Mouse (Mus musculus) mouse trophoblast stem cell (cell line): ENCODE results near the gene Armh1.
"Not testable (repeated sequence)": the region's sequence is repeated elsewhere in the genome, so short reads cannot be mapped to it uniquely, and the experiment has no call there.

Experiments used
- in situ Hi-C, 2 experiments: fragments of 300-500 bp; cut with MseI, MboI; formaldehyde crosslinking; loops; 2 replicates in 1 of 2; 3 replicates in 1 of 2; pipeline ENCODE4 v1.15.1; 2025

The Armh1 gene

DNA sequence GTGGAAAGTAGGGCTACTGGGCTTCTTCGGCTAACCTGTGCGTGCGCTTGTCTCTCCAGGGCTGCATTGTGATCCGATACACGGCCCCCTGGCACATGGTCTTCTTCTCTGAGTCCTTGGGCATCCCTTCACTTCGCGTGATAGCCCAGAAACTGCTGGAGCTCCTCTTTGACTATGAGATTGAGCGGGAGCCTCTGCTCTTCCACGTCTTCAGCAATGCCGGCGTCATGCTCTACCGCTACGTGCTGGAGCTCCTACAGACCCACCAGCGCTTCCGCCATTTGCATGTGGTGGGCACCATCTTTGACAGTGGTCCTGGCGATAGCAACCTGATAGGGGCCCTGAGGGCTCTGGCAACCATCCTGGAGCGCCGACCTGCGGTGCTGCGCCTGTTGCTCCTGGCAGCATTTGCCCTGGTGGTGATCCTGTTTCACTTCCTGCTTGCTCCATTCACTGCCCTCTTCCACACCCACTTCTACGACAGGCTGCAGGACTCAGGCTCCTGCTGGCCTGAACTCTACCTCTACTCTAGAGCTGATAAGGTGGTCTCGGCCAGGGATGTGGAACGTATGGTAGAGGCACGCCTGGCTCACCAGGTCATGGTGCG, 16.0 kb upstream of the Armh1 start:
- in situ Hi-C loops: loop anchor here (5.0 kb wide), 1 partner anchor 36 kb away; no protein-coding TSS in a partner anchor

- in situ Hi-C loops: loop anchor here (5.0 kb wide), 1 partner anchor 35 kb away; no protein-coding TSS in a partner anchor
Measured at GRCm38 (mm10) chr4:117267284-117267683, 15.4 kb upstream of the Armh1 start.

GRCm38 (mm10) chr4:117262987-117263386, 11.1 kb upstream of the Armh1 start:
- in situ Hi-C loops: no loop called here

DNA sequence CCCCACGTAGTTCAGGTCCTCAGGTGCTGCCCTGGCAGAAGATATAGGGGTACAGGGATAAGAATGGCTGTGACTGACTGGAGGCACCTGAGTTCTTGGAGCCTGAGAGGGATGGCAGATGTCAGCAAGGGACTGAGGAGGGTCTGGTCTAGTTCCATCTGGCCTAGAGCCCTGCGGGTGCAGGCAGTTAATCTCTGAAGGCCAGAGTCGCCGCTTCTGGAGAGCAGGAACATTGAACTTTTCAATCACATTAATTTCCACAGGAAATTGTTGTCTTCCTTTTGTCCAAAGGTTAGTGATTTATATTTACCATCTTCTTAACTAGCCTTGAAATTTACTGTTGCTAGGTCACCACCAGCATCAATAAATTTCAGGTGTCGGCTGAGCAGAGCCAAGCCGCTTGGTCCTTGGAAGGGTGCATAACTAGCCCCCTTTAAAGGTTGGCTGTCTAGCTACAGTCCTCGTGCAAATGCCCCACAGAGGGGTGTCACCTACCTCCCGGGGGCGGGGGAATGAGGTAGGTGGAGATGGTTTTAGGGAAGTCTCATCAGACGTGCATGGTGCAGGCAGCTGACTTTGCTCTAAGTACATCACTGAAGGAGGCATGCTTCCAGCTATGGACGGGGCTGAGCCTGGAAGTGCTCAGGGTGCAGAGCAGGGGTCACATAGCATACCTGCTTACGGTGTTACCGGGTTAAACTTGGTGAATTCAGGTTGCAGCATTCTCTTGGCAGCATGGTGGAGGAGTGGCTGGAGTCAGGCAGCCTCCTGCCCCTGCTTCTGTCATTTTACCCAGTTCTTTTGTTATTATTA, 10.4 kb upstream of the Armh1 start:
- in situ Hi-C loops: no loop called here

DNA sequence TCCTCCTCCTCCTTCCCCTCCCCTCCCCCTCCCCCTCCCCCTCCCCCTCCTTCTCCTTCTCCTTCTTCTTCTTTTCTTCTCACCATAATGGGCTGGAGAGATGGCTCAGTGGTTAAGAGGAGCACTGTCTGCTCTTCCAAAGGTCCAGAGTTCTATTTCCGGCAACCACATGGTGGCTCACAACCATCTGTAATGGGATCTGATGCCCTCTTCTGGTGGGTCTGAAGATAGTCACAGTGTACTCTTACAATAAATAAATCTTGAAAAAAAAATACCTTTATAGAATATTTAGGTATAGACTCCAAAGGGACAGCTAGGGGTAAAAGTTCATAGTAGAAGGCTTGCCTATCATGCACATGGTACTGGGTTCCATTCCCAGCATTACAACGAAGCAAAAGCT, 9.3 kb upstream of the Armh1 start:
- in situ Hi-C loops: no loop called here

- in situ Hi-C loops: not testable (repeated sequence)
Measured at GRCm38 (mm10) chr4:117259909-117260308, 8.0 kb upstream of the Armh1 start.

GRCm38 (mm10) chr4:117254672-117255071, 2.7 kb upstream of the Armh1 start:
- in situ Hi-C loops: no loop called here

GRCm38 (mm10) chr4:117254017-117254627, 2.2 kb upstream of the Armh1 start:
- in situ Hi-C loops: no loop called here

DNA sequence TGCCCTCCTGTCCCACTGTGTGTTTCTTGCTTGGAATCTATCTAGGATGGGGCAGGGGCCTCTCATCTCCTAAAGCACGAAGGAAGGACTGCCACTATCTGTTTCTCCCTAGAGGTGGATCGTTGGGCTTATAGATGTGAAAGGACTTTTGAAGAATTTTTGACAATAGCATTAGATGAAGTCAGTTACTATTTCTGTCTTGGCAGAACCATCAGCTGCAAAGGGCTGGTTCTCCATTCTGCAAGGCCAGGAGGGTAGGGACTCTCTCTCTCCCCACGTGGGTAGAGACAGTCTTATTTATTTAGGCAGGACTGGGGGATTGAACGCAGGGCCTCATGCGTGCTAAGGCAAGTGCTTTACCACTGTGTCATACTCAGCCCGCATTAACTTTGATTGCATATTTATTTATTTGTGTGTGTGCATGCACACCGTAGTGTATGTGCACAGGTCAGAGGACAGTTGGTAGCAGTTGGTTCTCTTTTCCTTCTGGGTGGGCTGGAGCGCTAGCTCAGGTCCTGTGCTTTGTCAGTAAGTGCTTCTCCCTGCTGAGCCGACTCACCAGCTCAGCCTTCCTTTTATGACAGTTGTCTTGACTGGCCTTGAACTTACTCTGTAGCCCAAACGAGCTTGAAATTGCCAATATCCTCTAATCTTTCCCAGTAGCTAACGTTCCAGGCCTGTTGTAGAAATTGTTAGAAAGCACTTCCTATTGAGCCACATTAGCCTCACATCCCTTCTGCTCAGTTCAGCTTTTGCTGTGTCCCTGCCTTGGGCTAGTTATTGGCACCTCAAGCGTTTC, 1.5 kb upstream of the Armh1 start:
- in situ Hi-C loops: no loop called here

DNA sequence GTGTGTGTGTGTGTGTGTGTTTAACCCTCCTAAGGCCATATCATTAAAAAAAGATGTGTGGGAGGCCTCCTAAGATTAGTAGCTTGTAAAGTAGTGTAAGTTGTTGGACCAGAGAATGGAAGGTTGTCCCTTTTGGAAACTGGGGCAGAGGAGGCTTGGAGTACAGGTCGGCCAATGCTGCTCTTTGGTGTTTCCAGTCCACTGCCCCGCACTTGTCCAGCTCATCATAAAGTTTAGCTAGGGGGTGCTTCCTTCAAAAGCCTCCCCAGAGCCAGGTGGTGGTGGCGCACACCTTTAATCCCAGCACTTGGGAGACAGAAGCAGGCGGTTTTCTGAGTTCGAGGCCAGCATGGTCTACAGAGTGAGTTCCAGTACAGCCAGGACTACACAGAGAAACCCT, 830 bp upstream of the Armh1 start:
- in situ Hi-C loops: no loop called here

- in situ Hi-C loops: no loop called here
Measured at GRCm38 (mm10) chr4:117252351-117252750, 426 bp upstream of the Armh1 start.

DNA sequence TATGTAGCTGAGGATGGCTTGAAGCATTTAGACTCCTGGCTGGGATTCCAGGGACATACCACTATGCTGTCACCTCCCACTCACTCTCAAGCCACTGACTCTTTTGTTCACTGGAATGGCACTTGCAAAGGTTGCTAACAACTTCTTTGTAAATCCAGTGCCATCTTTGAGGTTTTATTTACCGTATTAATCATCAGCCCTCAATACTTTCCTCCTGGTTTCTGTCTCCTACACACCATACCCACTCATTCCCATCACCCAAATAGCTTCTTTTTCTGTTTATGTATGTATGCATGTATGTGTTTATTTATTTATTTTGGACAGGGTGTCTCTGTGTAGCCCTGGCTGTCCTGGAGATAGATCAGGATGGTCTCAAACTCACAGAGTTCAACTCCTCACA, 943 bp downstream of the Armh1 start:
- in situ Hi-C loops: no loop called here

DNA sequence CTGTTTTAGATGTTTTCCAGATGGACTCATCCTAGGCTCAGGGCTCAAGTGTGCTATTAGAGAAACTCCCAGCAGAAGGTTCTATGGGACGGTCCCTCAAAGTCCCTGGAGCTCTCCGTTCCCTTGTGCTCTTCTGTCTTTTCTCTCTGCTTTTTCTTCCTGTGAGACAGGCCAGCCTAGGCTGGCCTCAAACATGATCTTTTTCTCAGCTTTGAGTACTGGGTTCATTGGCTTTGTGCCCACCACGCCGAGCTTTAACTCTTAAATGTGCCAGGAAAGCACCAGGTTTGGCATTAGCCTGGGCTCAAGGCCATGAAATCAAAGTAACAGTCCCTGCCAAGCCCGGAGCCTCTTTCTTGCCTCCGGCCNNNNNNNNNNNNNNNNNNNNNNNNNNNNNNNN, 11.1 kb downstream of the Armh1 start:
- in situ Hi-C loops: no loop called here

GRCm38 (mm10) chr4:117239153-117239552, 12.8 kb downstream of the Armh1 start:
- in situ Hi-C loops: no loop called here

DNA sequence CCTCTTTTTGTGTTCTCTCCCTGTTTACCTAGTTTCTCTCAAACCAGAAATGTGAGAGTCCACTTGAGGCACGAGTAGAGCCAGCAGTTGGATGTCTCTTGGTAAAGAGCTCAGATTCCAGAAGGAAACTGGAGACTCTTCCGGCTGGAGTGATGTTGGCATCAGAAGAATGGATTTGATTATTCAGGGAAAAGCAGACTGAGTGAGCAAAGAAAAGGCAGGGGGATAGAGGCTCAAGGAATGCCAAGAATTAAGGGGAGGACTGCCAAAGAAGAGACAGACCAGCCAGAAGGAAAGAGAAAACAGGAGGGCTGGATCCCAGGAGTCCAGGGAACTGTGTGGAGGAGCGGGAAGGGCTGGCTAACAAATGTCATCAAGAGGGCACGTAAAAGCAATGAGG, 16.1 kb downstream of the Armh1 start:
- in situ Hi-C loops: no loop called here

- in situ Hi-C loops: loop anchor here (5.0 kb wide), 1 partner anchor 33 kb away; no protein-coding TSS in a partner anchor
Measured at GRCm38 (mm10) chr4:117234166-117234741, 17.7 kb downstream of the Armh1 start.

DNA sequence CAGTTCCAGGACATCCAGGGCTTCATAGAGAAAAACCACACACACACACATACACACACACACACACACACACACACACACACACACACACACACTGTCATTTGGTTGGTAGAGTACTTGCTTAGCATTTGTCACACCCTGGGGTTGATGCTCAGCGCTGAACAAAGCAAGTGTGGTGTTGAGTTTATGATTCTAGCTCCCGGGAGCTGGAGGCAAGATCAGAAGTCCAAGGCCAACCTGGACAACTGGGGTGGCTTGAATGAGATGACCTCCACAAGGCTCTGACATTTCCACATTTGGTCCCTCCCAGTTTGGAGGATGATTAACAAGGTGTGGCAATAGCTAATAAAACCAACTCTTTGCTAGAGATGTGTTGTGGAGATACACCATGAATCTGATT, 20.7 kb downstream of the Armh1 start:
- in situ Hi-C loops: loop anchor here (5.0 kb wide), 1 partner anchor 36 kb away; no protein-coding TSS in a partner anchor

- in situ Hi-C loops: loop anchor here (5.0 kb wide), 1 partner anchor 37 kb away; no protein-coding TSS in a partner anchor
Measured at GRCm38 (mm10) chr4:117230331-117230730, 21.6 kb downstream of the Armh1 start.

- in situ Hi-C loops: no loop called here
Measured at GRCm38 (mm10) chr4:117229590-117229989, 22.3 kb downstream of the Armh1 start.

GRCm38 (mm10) chr4:117225250-117225649, 26.7 kb downstream of the Armh1 start:
- in situ Hi-C loops: no loop called here

DNA sequence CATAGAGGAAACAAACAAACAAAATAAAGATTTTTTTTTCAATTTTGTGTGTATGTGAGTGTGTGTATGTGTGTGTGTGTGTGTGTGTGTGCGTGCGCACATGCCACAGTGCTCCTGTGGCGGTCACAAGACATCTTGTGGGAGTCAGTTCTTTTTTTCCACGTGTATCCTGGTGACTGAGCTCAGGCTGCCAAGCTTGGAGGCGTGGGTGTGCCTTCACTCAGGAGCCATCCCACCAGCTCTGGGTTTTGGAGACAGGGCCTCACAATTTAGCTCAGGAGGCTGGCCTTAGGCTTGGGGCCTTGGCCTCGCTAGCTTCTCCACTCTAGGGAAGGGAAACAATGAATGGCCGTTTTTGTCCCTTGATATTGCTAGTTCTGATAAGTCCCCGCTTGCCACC, 27.8 kb downstream of the Armh1 start:
- in situ Hi-C loops: no loop called here
